Mouse (Mus musculus): Measurements from ENCODE around the gene Nccrp1. TPM values are rescaled to one million over a fixed set of nuclear protein-coding genes. Genes with fewer than 3 reads are reported as not detected.
"Not testable (repeated sequence)": the region's sequence is repeated elsewhere in the genome, so short reads cannot be mapped to it uniquely, and the experiment has no call there.

The Nccrp1 gene
- total RNA-seq, 2 experiments from 2014 or later: not detected

GRCm38 (mm10) chr7:28570982-28571682 is 24.1 kb upstream of the Nccrp1 start:
- DNase-seq (ENCODE audit: low spot score in 2 of 2): no peak

GRCm38 (mm10) chr7:28570291-28570981 is 23.4 kb upstream of the Nccrp1 start:
- DNase-seq (ENCODE audit: low spot score in 2 of 2): no peak

GRCm38 (mm10) chr7:28568253-28568652 is 21.2 kb upstream of the Nccrp1 start:
- peak in 1 of 2 experiments; percentile 55 for DNase-seq (ENCODE audit: low spot score in 2 of 2)

- DNase-seq (ENCODE audit: low spot score in 2 of 2): no peak
Observed at GRCm38 (mm10) chr7:28567539-28567938, 20.5 kb upstream of the Nccrp1 start.

GRCm38 (mm10) chr7:28565407-28565806 is 18.4 kb upstream of the Nccrp1 start:
- DNase-seq (ENCODE audit: low spot score in 2 of 2): no peak

GRCm38 (mm10) chr7:28562951-28563350 is 15.9 kb upstream of the Nccrp1 start:
- DNase-seq (ENCODE audit: low spot score in 2 of 2): no peak

GRCm38 (mm10) chr7:28562371-28562770 is 15.3 kb upstream of the Nccrp1 start:
- DNase-seq (ENCODE audit: low spot score in 2 of 2): no peak

GRCm38 (mm10) chr7:28561967-28562366 is 14.9 kb upstream of the Nccrp1 start:
- no peak for DNase-seq (ENCODE audit: low spot score in 2 of 2)

GRCm38 (mm10) chr7:28560856-28561255 is 13.8 kb upstream of the Nccrp1 start:
- no peak for DNase-seq (ENCODE audit: low spot score in 2 of 2)

- DNase-seq (ENCODE audit: low spot score in 2 of 2): peak; percentile 55 to 75
Observed at GRCm38 (mm10) chr7:28558486-28558885, 11.4 kb upstream of the Nccrp1 start.

- DNase-seq (ENCODE audit: low spot score in 2 of 2): no peak
Observed at GRCm38 (mm10) chr7:28557708-28558107, 10.7 kb upstream of the Nccrp1 start.

GRCm38 (mm10) chr7:28557069-28557468 is 10.0 kb upstream of the Nccrp1 start:
- DNase-seq (ENCODE audit: low spot score in 2 of 2): no peak

- DNase-seq (ENCODE audit: low spot score in 2 of 2): no peak
Observed at GRCm38 (mm10) chr7:28555939-28556535, 9.0 kb upstream of the Nccrp1 start.

- no peak for DNase-seq (ENCODE audit: low spot score in 2 of 2)
Observed at GRCm38 (mm10) chr7:28553076-28553475, 6.0 kb upstream of the Nccrp1 start.

- no peak for DNase-seq (ENCODE audit: low spot score in 2 of 2)
Observed at GRCm38 (mm10) chr7:28547628-28548027, 574 bp upstream of the Nccrp1 start.

GRCm38 (mm10) chr7:28546649-28547048 is 405 bp downstream of the Nccrp1 start:
- DNase-seq (ENCODE audit: low spot score in 2 of 2): no peak

GRCm38 (mm10) chr7:28545891-28546210 is 1.2 kb downstream of the Nccrp1 start:
- no peak for DNase-seq (ENCODE audit: low spot score in 2 of 2)

- no peak for DNase-seq (ENCODE audit: low spot score in 2 of 2)
Observed at GRCm38 (mm10) chr7:28545048-28545890, 1.8 kb downstream of the Nccrp1 start.

GRCm38 (mm10) chr7:28544051-28544601 is 2.9 kb downstream of the Nccrp1 start:
- DNase-seq (ENCODE audit: low spot score in 2 of 2): no peak

GRCm38 (mm10) chr7:28540526-28540925 is 6.5 kb downstream of the Nccrp1 start, which contains the start of gene Sycn:
Sycn (plus strand) TSS chr7:28540885.
- no peak for DNase-seq (ENCODE audit: low spot score in 2 of 2)

GRCm38 (mm10) chr7:28538886-28539285 is 8.2 kb downstream of the Nccrp1 start:
- not testable (repeated sequence) for DNase-seq (ENCODE audit: low spot score in 2 of 2)

Data from gastrocnemius, postnatal 4 days (tissue).